Mouse (Mus musculus) thymus, adult 2 months (tissue): ENCODE data around the gene Adprhl1.

ENCODE experiments used
- CTCF ChIP-seq: fragments of 200-500 bp; IDR thresholded peaks from 2 replicates; pipeline ENCODE4 v1.5.1; 2012; ENCODE audit warnings: mild to moderate bottlenecking, control low read depth, low read length, moderate library complexity, borderline replicate concordance; ENCODE audit not compliant: control insufficient read depth, poor library complexity, insufficient read depth; ENCODE audit errors: extremely low read depth
- POLR2A ChIP-seq: fragments of 200-500 bp; IDR thresholded peaks from 2 replicates; pipeline ENCODE4 v1.6.1; 2012; ENCODE audit warnings: mild to moderate bottlenecking, low read length, control low read depth, moderate library complexity; ENCODE audit not compliant: control insufficient read depth, poor library complexity, insufficient read depth; ENCODE audit errors: extremely low read depth

DNA sequence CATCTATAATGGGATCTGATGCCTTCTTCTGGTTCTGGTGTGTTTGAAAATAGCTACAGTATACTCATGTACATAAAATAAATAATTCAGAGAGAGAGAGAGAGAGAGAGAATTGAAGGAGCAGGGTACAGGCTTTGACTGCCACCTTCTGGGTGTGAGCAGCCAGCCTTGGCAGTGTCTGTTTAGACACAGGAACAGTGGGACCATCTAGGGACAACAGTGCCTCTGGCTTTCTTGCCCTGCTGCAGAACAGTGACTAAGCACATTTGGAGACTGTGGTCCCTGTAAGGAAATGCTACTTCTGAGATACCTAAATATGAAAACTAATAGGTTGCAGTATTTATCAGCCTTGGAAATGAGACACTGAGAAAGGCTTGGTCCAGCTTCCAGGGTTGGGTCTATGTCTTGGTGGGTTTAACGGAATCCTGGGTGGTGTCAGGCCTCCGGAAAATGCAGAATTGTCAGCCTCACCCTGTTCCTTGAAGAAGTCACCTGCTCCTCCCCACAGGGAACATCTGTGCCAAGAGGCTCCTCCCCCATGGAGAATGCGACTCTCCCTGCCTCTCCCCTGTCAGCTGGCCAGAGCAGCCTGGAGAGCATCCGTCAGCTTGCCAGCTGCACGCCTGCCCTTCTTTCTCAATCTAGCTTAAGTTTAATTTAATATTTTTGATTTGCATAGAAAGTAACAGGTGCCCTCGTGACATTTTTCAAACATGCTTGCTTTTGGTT is 45.2 kb downstream of the Adprhl1 start:
- TF ChIP-seq CTCF (no peak), POLR2A (no peak)
